Mouse (Mus musculus): ENCODE measurements around the gene Msi2. TPM values are rescaled to one million over a fixed set of nuclear protein-coding genes. Genes with fewer than 3 reads are reported as not detected.

Msi2 gene
- total RNA-seq, 1 experiment from 2014 or later: 151 TPM

DNA sequence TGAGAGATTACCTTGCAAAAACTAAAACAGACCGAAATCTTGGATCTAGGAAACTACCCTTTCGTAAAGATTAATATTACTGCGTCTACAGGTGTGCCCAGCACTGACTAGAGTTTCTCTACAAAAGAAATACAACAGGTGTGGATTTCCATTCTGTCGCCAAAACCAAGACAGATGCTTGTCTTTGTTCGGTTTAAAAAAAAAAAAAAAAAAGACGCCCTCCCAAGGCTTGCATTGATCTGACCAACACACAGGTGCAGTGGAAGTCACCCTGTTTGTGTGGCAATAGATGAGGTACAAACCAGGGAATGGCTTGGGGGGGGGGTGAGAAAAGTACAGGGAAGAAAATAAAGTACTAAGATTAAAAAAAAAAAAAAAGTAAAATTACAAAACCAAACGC lies 4.2 kb downstream of the Msi2 start:
- no peak for ATAC-seq (replicated peaks; ENCODE audit: low read depth, poor library complexity, severe bottlenecking)

DNA sequence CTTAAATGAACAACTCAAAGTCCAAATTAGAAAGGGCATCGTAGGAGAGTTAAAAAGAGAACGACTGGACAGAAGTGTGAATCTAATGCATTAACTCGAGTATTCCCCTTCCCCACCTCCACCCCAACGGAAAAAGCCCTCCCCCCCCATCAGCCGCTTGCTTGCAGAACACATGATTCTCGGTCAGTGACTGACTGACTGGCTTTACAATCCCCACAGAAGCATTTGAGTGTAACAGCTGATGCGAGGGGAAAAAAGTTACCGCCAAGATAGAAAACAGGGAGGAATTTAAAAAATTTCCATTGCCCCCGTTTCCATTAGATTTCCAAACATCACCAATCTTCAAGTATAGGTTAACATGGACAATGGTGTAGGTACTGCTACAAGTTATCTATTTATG lies 4.8 kb downstream of the Msi2 start:
- no peak for ATAC-seq (replicated peaks; ENCODE audit: low read depth, poor library complexity, severe bottlenecking)

DNA sequence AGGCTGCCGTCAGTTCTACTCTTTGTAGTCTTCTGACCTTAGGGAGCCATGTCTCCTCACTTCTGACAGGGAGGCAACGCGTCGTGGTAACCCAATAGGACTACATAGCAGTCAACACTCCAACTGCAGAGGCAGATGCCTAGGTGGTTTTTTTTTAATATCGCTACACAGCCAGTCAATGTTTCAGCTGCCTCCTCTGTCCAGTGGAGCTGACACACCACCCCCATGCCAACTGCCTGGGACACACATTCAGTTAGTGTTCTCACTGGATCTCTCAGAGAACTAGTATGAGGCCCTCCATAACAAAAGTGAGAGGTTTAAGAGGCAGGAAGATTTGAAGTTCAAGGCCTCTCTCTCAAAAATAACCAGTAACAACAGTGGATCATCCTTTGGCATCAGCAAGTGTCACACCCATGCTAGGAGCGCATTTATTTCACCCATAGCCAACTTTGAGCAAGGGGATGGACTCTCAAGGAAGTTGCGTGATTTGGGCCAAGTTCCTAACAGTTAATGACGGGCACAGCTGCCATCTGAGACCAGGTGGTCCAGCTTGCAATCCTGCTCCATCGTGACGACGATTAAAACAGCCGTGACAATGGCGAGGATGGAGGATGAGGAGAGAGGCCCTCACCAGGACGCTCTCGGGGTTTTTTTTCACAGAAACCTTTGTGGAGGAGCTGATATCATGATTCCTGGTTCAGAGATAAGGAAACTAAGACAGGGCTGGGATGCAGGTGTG lies 8.3 kb downstream of the Msi2 start:
- no peak for ATAC-seq (replicated peaks; ENCODE audit: low read depth, poor library complexity, severe bottlenecking)

DNA sequence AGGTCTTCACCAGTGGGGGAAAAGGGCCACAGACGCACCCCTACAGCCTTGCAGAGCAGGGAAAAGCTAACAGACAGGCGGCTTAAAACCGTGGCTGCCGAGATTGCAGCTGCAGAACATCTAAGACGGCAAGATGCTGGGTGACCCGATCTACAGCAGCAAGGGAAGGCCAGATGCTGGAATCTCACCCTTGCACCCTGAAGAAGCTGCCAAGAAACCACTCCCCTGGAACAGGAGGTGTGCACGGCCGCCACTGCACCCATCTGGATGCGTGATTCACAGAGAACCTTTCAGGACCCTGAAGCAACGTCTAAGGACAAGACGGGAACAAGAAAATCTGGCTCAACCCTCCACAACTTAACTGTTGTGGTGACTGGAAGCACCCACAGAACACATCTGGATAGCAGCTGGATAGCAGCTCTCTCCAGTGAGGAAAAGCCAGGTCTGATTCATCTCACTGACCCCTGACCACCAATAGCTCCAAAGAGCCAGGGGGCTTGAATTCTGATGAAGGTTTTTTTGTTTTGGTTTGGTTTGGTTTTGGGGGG lies 11.0 kb downstream of the Msi2 start:
- no peak for ATAC-seq (replicated peaks; ENCODE audit: low read depth, poor library complexity, severe bottlenecking)

DNA sequence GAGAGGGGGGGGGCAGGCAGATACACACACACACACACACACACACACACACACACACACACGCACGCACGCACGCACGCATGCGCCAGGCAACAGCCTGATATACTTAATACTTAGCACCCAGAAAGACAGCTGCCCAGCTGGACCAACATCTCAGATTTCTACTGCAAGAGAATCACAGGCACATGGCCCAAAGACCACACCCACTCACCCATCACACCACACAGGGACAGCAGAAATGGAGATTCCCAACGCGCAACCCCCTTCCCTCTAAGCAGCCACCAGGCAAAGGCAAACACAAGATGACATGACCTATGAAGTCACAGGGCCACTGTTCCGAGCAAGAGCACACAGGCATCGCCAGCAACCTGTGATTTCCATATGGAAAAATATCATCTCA lies 13.6 kb downstream of the Msi2 start:
- no peak for ATAC-seq (replicated peaks; ENCODE audit: low read depth, poor library complexity, severe bottlenecking)

DNA sequence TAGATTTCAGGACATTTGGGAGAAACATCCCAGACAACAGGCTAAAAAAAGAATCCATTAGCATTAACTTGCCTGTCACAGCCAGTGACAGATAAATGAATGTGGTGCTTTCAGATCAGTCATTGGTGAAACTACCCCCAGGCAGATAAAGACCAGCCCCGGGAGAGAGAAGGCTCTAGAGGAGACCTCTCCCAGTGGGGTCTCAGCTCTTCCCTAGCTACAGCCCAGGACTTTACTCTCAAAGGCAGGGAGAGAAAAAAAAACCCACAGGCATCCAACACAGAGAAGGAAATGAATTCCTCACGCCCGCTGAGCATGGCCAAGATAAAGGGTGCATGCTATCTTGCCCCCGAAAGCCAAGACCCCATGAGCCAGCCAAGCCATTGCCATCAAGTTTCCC lies 15.1 kb downstream of the Msi2 start:
- no peak for ATAC-seq (replicated peaks; ENCODE audit: low read depth, poor library complexity, severe bottlenecking)

DNA sequence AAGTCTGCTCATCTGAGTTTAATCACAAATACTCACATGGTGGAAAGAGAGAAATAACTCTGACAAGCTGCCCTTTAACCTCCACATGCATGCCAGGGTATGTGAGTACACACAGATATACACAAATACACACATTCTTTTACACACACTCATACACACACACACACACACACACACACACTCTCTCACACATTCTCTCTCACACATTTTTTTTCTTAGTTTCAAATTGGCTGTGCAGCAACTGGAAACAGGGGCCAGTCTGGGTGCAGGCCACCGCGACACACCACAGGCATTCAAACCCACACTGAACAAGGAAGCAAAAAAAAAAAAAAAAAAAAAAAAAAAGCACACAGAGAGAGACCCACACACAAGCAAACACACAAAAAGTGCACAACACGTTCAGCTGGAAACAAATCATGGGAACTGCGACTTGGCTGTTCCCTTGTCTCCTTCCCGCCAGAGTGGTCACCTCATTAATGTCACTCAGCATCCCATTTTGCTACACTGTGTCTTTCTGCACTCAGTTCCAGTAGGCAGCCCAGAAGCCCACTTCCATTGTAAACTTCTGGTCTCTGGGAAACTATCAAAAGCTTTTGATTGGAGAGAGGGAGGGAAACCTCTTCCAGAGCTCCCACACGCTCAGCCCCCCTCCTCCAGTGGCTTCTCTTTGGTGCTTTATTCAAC lies 16.2 kb downstream of the Msi2 start:
- no peak for ATAC-seq (replicated peaks; ENCODE audit: low read depth, poor library complexity, severe bottlenecking)

DNA sequence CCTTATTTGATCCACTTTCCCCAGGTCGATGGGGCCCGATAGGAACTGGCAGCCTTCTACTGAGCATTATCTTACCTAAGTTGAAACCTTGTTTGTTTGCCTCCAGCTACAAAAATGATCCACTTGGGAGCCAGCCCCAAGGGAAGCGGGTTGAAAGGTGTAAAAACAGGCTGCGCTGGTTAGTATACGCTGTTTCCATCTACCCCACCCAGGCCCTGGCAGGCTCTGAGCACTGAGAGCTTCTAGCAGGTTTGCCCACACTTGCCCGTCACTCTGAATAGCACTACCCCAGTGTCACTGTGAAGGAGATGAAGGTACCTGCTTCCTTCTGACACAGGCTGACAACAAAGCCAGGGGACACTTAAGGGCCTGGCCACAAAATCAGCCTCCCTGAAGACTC lies 17.3 kb downstream of the Msi2 start:
- no peak for ATAC-seq (replicated peaks; ENCODE audit: low read depth, poor library complexity, severe bottlenecking)

DNA sequence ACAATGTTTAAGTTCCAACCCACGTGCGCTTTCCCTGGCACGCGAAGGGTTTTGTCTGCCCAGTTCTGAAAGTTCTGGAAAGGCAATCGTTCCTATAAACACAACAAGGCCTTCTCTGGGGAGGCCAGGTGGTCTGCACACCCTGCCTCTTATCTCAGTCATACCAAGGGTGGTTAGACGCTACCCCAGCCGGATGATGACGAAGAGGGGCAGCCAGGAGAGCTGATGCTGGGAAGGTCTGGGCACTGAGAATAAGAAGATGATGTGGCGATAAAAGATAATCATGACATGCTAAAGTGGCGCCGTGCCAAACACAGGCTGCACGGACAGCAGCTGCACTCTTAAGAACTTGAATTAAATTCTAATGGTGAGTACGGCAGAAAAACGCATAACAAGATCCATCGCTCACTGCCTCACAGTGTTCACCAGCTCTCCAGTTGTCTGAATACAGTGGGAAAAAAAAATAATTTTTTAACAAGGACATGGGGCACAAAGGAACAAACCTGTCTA lies 18.1 kb downstream of the Msi2 start:
- ATAC-seq (replicated peaks; ENCODE audit: low read depth, poor library complexity, severe bottlenecking): no peak

DNA sequence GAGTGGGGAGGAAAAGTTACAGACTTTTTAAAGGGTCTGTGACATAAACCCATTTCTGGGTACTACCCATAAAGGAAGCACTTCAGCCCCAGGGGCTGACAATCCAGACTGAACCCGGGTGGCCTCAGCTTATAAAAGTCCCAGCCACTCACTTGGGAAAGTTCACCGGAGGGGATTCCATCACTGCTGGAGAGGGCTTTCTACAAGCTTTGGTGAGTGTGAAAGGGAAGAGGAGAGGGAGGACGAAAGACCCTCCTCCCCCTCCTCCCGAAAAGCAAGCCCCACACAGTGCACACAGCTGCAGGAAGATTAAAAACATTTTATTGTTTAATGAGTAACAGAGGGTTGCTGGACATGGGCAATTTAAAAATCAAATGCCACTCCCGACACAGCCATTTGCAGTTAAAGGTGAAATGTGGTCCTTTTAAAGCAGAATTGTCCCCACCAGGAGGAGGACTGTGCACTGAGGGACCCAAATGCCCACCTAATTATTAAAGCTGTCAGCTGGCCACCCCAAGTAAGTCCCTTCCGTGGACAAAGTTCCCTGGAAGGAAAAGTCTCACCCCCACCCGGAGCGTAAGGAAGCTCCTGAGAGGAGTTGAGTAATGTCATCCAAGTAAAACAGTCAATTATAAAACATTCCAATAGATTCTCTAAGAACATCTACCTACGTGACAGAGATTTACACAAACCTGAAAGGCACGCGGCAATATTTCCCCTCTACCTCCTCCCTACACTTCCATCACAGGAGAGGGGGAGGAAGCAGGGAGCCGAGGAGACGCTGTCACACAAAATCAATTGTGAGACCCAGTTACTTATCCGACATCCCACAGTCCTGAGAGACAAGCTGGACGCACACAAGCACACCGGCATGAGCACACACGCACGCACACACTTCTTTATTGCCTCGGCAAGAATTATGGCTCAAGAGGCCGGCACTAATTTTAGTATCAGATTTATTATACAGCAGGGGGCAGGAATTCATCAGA lies 24.1 kb downstream of the Msi2 start:
- no peak for ATAC-seq (replicated peaks; ENCODE audit: low read depth, poor library complexity, severe bottlenecking)

DNA sequence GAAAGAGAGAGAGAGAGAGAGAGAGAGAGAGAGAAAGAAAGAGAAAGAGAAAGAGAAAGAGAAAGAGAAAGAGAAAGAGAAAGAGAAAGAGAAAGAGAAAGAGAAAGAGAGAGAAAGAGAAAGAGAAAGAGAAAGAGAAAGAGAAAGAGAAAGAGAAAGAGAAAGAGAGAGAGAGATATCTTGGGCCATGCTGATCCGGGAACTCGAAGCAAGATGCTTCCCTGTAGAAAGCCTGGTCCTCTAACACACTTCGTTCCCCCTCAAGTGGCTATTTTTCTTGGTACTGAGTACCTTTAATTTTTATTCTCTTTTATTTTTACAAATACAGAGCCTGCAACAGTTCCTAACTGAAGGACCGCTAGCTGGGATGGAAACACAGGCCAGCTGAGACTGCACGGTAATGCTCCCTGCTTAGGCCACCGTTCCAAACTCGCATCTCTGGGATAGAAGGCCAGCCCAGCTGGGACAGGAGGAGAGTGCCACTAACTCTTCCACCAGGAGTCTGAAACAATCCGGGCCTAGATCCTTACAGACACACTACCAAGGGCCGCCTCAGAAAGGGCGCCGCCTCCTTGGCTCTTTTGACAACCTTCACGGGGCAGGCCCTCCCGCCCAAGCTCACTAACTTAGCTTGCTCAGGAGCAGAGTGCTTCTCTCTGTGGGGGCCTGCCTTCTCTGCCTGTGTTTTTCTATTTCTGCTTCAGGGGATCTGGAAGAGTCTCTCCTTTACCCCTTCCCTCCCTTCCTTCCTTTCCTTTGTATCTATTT lies 25.1 kb downstream of the Msi2 start:
- no peak for ATAC-seq (replicated peaks; ENCODE audit: low read depth, poor library complexity, severe bottlenecking)

DNA sequence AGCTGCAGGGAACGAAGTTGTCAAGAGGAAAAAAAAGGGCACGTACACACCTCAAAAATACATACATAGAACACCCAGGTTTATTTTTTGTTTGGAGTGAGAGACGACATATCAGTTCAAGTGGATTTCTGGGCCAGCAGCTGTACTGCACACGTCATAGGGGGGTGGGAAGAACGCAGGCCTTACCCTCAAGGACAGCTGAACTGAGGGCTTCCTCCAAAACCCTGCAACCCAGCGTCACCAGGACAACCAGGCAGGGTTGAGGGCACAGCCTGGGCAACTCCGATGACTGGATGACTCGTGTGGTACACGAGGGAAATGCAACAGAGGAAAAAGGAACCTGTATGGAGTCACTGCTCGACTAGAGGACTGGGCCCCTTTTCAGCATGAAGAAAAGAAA lies 25.9 kb downstream of the Msi2 start:
- peak; percentile 96 for ATAC-seq (replicated peaks; ENCODE audit: low read depth, poor library complexity, severe bottlenecking)

DNA sequence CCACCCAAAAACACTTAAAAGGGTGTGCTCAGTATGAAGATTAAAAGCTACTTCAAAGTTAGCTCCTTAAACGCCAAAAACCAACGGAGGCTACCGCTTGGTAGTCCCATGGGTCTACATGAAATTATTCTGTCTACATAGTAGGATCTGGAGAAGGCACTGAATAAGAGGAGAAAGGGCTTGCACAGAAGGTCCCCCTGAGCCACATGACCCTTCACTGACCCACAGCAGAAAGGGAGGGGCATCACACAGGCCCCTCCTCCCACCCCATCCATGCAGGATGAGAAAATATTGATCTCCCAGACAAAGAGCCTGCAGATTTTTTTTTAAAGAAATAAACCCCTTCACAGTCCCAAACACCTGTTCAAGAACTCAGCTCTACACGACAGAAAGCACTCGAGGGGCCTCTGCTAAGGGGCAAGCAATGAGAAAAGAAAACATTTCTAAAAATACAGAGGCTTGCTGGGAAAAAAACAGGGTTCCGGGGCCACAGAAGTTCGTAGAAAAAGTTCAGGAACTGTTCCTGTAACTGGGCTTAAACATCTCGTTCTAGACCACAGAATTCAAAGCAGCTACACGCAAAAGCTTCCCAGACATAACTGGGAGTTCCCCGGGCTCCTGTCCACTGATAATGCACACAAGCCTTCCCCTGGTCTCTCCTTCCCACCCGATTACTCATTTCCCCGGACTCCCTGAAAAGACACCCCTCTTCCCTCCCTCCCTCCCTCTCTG lies 27.6 kb downstream of the Msi2 start:
- ATAC-seq (replicated peaks; ENCODE audit: low read depth, poor library complexity, severe bottlenecking): no peak

DNA sequence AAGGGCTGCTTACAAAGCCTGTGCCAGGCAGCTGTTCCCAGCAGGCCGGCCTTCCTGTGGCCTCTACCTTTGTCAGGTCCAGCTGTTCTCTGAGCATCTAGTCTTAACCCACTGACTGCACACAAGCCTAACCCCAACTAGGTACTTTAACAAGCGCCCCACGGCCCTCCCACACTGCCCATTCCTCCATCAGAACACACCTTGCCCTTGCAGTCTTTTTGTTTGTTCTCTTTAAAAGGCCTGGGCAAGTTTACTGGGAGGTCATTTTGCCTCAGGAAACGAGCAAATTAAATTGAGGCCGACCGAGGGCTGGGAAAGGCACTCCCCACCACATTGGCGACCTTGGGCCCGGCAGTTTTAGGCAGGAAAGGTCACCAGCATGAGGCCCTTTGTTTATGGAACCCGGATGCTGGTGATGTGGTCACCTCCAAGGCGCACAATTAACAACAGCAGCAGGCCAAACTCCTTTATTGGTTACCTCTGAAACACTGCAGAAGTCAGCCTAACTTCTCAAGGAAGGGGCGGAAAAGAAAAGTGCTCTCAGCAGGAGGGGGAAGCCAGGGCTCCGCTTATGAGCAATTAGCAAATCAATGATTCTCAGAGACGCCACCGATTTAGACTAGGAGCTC lies 28.4 kb downstream of the Msi2 start:
- no peak for ATAC-seq (replicated peaks; ENCODE audit: low read depth, poor library complexity, severe bottlenecking)

DNA sequence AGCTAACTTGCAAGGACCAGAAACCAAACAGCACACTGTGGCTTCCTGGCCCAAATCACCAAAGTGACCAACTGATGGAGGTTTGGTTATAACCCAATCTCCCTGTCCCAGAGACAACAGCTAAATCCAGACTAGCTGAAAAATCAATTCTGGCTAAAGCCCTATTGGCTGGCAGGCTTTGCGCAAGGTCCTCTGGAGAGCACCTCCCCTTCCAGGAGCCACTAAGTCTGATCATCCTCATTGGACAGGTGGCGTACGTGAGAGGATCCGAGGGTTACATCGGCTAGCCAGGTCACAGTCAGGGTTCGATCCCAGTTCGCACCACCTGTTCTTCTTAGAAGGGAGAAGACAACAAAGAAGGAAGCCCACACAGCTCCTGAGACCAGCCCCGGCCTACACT lies 29.7 kb downstream of the Msi2 start:
- ATAC-seq (replicated peaks; ENCODE audit: low read depth, poor library complexity, severe bottlenecking): no peak

DNA sequence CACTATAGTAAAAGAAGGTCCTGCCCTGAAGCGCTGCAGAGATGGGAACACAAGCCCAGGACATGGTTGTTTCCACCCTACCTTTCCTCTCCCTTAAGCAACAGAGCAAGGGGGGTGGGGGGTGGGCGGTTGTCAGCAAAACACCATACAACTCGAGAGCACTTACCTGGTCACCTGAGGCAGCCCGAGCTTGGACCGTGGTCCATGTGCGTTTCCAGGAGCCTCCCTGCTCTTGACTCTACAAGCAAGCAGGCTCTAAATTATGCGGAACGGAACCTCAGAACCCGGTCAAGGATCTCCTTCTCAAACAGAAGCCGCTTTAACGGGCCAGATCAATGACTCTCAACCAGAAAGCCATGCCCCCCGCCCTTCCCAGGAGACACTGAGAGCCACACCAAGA lies 30.6 kb downstream of the Msi2 start:
- no peak for ATAC-seq (replicated peaks; ENCODE audit: low read depth, poor library complexity, severe bottlenecking)

DNA sequence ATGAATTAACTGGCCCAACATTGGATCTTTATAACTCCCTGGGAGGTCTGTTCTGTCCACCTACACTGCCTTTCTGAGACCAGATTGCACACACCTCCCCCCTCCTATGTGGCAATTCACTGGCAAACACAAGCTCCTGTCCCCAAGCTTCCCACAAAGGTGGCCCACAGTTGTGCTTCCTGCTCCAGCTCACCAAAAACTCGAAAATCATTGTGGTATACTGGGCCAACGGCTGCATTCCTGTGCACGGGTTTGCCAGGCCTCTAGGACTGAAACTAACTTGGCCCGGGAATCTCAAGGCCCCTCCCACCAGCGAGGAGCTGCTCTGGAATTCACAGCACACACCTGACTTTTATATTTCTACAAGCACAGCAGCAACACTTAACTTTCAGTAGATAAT lies 31.3 kb downstream of the Msi2 start:
- ATAC-seq (replicated peaks; ENCODE audit: low read depth, poor library complexity, severe bottlenecking): peak; percentile 44; the same call in 1 of the 2 replicates

DNA sequence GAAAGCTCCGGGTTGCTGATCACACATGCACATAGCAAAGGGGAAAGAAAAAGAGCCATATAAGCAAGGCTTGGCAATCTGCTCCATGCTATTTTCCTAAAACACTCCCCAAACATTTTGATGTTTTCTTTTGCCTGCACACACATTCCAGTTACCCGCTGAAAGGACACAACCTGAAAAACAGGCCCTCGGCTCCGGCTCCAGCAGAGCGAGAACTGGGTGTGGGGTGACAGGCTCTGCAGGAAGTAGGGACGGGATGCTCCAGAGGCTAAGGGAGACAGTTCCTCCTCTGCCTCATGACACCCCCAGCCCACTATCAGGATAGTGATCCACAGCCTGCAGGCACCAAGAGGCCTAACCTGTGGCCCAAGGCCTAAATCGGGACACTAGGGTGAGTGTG lies 32.3 kb downstream of the Msi2 start:
- ATAC-seq (replicated peaks; ENCODE audit: low read depth, poor library complexity, severe bottlenecking): no peak
